Comparison of ENCODE assay signal across 8 mouse cellular contexts in the genomic region with DNA sequence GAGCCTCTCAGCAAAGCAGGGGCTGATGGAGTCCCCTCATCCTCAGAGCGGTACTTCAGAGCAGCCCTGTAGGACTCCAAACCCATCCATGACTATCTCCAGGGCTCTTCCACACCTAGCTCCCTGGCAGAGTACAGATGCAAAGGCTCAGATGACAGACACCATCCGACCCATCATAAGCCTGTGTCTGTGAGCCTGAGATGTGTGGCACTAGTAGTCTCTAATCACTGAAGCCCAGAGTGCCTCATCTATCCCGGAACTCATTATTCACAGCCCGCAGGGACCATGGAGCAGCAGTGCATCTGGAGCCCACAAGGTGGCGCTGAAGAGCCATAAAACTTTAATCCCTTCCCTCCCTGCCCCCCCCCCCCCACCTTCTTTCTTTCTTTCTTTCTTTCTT. TPM values are rescaled to one million over a fixed set of nuclear protein-coding genes. Genes with fewer than 3 reads are reported as not detected.
A peak's percentile ranks its signal among the peaks of the same experiment; 100 is the strongest.
DNase-seq lines count a peak whose midpoint lies in the region; ATAC-seq and TF ChIP-seq lines count a peak whose summit lies in the region.
"Had no signal": no experiment of that assay in that cellular context is flagged by ENCODE, and none has a peak within 500 bp of the region (broad histone marks: within the 10 kb centered on the region; RNA-seq: fewer than 3 reads in every experiment).

No protein-coding gene starts in this region.

- ATAC-seq in midbrain, embryonic 16.5 days: peak; percentile 67

- 19% methylated on average over 5 of the region's 5 CpGs for WGBS in limb, embryonic 10.5 days
- 18% methylated on average over 5 of the region's 5 CpGs for WGBS in midbrain, embryonic 16.5 days

- peak; percentile 63 to 91 for DNase-seq in adrenal gland, adult (ENCODE audit: inconsistent age in 2 of 2, low spot score in 1 of 2)
- DNase-seq in cerebellum, postnatal 25 days: peak; percentile 88 to 90
- peak; percentile 77 for DNase-seq in gastrocnemius, adult 2 months
- DNase-seq in kidney, adult 18-20 months: peak; percentile 84
- peak; percentile 80 for DNase-seq in limb, embryonic 10.5 days (ENCODE audit: low spot score)
- DNase-seq in spleen, postnatal 10 days (ENCODE audit: low spot score in 2 of 2): peak; percentile 70 to 86

- H3K4me1 ChIP-seq in limb, embryonic 10.5 days: peaks cover 2% of the 10 kb centered on the region; the same call in 1 of the 2 replicates
- H3K4me1 ChIP-seq in midbrain, embryonic 16.5 days (ENCODE audit: control insufficient read depth, insufficient read depth, low read length): no peaks in the 10 kb centered on the region
- H3K4me1 ChIP-seq: liver, embryonic 15.5 days had no signal

- 0 out of 2 replicates have a peak overlapping the region, but pooled peaks have one; percentile 30 for H3K9ac ChIP-seq in midbrain, embryonic 16.5 days (ENCODE audit: low read depth, low read length)
- H3K9ac ChIP-seq: liver, embryonic 15.5 days had no signal

- H3K9me3 ChIP-seq in limb, embryonic 10.5 days (replicated peaks): 0 out of 2 replicates have a peak, but pooled peaks cover 1% of the 10 kb centered on the region
- H3K9me3 ChIP-seq in midbrain, embryonic 16.5 days (replicated peaks; ENCODE audit: control insufficient read depth, low read length, poor library complexity, severe bottlenecking): no peaks in the 10 kb centered on the region
- H3K9me3 ChIP-seq: liver, embryonic 15.5 days had no signal

- no peak overlapping the region for H3K27ac ChIP-seq in gastrocnemius, adult 2 months
- H3K27ac ChIP-seq in limb, embryonic 10.5 days: no peak overlapping the region
- no peak overlapping the region for H3K27ac ChIP-seq in midbrain, embryonic 16.5 days (ENCODE audit: low read length)
- H3K27ac ChIP-seq: liver, embryonic 15.5 days had no signal

- TF ChIP-seq CTCF in gastrocnemius, adult 2 months (IDR thresholded peaks at IDR 0.05): peak; percentile 72

- intact Hi-C loops in gastrocnemius, adult 2 months (cut with DNase I): loop anchor here (1.0 kb wide), 1 partner anchor 71 kb away; no protein-coding TSS in a partner anchor

- peaks cover 21% of the 10 kb centered on the region for H3K36me3 ChIP-seq in limb, embryonic 10.5 days
- H3K36me3 ChIP-seq in midbrain, embryonic 16.5 days (ENCODE audit: control insufficient read depth, insufficient read depth, low read length): peaks cover 2% of the 10 kb centered on the region; the same call in 1 of the 2 replicates

- H3K4me2 ChIP-seq in midbrain, embryonic 16.5 days (ENCODE audit: low read length): no peak overlapping the region
- H3K4me2 ChIP-seq: liver, embryonic 15.5 days had no signal

- no peaks in the 10 kb centered on the region for H3K27me3 ChIP-seq in limb, embryonic 10.5 days (ENCODE audit: low read depth, poor library complexity, severe bottlenecking)
- no peaks in the 10 kb centered on the region for H3K27me3 ChIP-seq in midbrain, embryonic 16.5 days (ENCODE audit: control insufficient read depth, insufficient read depth, low read depth, low read length)

- no peak overlapping the region for H3K4me3 ChIP-seq in gastrocnemius, adult 2 months
- no peak overlapping the region for H3K4me3 ChIP-seq in limb, embryonic 10.5 days
- no peak overlapping the region for H3K4me3 ChIP-seq in midbrain, embryonic 16.5 days (ENCODE audit: low read depth, low read length)
- H3K4me3 ChIP-seq: liver, embryonic 15.5 days had no signal

RNA-seq across cellular contexts. Expression of gene Meis3, which starts 17.4 kb away (rescaled TPM):
- 1 to 10 TPM; 1.5 to 2.0 TPM for total RNA-seq in gastrocnemius, adult 2 months (2021)
- polyA plus RNA-seq in limb, embryonic 10.5 days (2016; fragmentation: Nextera tagmentation; extraction: Ambion mirVana): 17.8 and 20.9 TPM in 2 replicates
- 143 and 147 TPM in 2 replicates for polyA plus RNA-seq in midbrain, embryonic 16.5 days (2015; fragmentation: Nextera tagmentation; extraction: Ambion mirVana)

RNA-seq across cellular contexts. Expression of gene Dhx34, which starts 29.5 kb away (rescaled TPM):
- 1 to 10 TPM; 3.8 to 4.4 TPM for total RNA-seq in gastrocnemius, adult 2 months (2021)
- 19.8 and 20.0 TPM in 2 replicates for polyA plus RNA-seq in limb, embryonic 10.5 days (2016; fragmentation: Nextera tagmentation; extraction: Ambion mirVana)
- 13.6 and 14.3 TPM in 2 replicates for polyA plus RNA-seq in midbrain, embryonic 16.5 days (2015; fragmentation: Nextera tagmentation; extraction: Ambion mirVana)

RNA-seq across cellular contexts. Expression of gene C5ar2, which starts 51.6 kb away (rescaled TPM):
- total RNA-seq in gastrocnemius, adult 2 months (2021): under 1 TPM; 0.18 to 0.39 TPM
- polyA plus RNA-seq in limb, embryonic 10.5 days (2016; fragmentation: Nextera tagmentation; extraction: Ambion mirVana): 0.04 TPM in 1 of 2 replicates, not detected in the other
- 0.06 and 0.14 TPM in 2 replicates for polyA plus RNA-seq in midbrain, embryonic 16.5 days (2015; fragmentation: Nextera tagmentation; extraction: Ambion mirVana)
